Mouse (Mus musculus): ENCODE results near the gene Ankib1.

Gene Ankib1

DNA sequence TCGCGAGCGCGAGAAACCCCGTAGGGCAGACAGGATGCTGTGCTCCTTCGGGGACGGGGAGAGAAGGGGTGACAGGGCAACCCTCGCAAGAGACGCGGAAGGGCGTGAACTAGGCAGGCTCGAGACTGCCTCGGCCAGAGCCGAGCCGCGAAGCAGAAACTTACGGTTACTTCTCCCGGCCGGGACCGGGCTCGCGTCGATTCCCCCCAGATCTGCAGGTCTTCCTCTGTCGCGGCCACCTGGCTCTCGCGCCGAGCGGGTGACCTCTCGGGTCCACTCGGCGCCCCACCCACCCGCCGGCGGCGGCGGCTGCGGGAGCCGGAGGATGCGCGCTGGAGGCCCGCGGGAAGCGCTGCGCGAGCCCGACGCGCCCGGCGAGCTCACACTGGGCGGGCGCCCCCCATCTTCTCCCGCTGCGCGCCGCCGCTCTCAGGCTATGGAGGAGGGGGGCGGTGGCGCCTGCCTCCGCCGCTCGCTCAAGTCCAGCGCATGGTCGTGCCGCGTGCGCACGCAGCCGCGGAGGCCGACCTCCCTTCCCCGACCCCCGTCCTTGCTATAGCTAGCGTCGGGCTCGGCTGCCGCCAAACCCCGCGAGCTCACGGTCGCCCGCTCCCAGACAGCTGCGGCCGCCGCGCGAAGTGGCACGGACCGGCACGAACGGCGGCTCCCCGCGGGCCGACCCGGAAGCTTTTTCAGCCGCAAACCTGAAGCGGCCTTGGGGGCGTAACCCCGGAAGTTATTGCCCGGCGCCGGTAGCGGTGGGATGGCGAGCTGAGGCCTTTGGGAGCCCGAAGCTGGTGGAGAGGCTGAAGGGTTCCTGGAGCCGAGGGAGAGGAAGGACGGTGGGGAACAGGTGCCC is at the start of gene Ankib1, which contains the start of gene Krit1:
Ankib1 (minus strand) TSS at position 493 of the 859 bp plus-strand sequence.
Krit1 (plus strand) TSS at position 752 of the 859 bp plus-strand sequence.
- under 1% methylated on average over 108 of the region's 109 CpGs for WGBS

DNA sequence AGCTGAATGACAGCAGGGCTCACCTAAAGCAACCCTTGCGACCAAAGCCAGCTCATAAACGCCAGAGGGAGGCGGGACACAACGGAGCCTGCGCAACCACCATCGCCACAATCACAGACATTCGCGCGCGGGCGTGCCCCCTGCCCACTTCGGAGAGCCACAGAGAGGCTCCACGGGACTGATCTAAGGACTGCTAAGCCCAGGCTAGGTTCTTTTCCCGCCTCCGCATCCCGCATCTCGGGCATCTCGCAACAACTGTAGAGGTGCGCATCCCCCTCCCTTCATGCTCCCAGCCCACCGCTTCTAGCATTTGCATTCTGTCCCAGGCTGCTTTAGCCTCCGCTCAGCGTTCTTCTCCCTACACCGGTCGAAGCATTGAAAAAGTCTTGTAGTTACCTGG is 42.3 kb upstream of the Ankib1 start, which contains the start of gene Lrrd1:
Lrrd1 (plus strand) TSS at position 148 of the 400 bp plus-strand sequence.
- WGBS: 10% methylated on average over 24 of the region's 24 CpGs

DNA sequence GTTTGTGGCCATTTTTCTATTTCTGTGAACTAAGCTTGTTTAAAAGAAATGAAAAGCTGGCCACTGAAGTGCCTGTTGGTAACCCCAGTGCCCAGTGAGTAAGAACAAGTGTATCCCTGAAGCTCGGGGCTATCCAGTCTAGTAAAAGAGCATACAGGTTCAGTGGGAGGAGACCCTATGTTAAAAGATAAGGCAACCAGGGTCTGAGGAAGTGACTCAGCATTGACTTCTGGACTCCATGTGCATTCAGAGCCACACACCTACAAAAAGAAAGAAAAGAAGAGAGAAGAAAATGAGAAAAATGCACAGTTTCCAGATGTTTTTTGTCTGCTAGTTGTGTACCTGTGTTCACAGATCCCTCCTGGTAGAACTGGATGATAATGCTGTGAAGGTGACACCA is 31.4 kb upstream of the Ankib1 start:
- WGBS: 91% methylated on average over 1 of the region's 1 CpGs

DNA sequence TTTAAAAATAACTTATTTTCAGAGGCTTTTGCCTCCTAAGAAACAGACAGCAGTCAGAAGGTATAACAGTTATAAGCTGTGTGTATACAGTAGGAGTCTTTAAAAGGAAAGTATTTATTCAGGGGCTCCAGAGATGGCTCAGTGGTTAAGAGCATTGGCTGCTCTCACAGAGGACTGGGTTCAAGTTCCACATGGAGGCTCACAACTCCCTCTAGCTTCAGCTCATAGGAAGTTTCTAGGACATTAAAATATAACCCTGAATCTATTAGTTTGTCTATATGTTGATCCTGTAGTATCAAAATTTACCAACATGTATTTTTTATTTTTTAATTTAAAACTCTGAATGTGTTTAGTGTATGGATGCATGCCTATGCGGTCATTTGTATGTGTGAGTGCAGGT is 5.7 kb upstream of the Ankib1 start:
- WGBS: 97% methylated on average over 1 of the region's 1 CpGs

DNA sequence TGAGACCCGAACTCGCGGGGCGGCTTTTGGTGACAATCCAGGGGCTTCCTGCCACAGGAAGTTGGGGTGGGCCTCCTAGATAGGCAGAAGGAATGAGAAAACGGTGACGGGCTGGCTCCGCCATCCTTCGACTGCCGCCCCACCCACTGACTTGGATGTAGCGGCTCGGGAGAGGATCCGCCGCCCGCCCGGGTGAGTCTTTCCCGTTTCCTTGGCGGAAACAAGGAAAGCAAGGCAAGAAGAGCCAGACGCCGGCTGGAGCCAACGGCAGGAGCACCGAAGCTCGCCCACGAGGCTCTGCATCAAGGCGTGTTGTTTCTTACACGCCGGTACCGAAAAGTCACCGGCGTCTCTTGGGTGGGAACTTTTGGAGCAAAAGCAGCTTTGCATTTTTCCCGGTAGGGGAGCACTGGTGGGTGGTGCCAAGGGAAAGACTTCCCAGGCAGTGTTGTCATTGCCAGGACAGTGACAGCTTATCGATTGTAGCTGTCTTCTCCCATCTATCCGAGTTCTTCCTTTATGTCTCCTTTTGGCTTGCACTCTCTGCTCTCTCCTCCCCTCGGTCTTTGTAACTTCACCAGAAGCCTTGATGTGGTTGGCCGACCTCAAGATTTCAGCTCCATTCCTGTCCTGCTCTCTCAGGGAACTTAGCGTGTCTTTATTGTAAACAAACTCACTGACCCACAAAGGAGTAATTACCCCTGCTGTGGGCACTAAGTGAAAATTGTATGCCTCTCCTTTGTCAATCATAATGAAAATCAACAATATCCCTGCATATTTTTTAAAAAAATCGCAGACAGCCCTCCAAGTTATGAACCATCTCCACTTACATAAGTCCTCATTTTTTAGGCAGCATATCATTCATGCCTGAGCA is 804 bp upstream of the Ankib1 start:
- WGBS: under 1% methylated on average over 36 of the region's 36 CpGs

DNA sequence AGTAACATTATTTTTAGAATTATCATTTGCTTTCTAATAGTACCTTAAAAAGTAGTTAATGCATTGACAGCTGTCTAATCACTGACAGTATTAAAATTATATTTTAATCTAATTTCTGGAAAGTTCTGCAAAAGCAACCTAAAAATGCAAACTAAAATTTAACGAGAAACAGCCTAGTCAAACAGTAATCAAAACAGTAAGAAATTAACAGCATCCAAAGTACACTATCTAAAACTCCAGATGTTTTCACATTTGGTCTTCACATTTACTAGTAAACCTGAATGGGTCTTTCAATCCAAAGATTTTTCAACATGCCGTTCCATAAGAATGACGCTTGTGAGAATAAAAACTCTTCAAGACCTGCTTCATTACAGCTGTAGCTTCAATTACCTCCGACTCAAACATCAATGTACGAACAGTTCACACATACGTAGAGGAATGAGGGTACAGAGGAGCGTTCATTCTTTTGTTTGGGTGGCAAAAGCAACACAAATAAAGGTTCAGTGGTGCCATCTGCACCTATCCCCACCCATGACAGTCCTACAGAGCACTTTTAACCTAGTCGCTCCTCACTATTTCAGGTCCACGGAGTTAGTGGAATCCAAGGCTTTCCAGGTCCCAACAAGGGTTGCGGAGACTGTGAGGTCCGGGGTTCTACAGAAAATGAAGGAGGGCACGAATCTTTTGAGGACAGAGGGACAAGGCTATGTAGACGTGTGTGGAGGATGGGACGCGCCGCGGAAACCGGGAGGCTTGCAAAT is 873 bp downstream of the Ankib1 start:
- under 1% methylated on average over 18 of the region's 18 CpGs for WGBS

DNA sequence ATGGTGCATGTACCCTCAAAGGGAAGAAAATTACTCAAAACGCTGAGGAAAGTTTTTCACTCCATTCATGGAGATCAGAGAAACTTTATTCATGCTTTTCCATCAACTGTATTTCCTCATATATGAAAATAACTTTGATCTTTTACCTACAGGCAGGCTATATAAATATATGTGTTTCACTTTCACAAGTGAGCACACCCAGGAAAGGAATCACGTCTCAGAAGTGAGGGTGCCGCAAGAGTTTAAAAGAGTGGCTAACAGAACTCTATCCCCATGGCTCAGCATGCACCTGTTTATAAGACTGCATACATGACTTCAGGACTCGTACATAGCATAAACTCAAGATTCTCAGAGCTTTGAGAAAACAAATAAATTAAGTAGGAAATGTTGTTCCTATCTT is 1.8 kb downstream of the Ankib1 start:
- 51% methylated on average over 4 of the region's 4 CpGs for WGBS

DNA sequence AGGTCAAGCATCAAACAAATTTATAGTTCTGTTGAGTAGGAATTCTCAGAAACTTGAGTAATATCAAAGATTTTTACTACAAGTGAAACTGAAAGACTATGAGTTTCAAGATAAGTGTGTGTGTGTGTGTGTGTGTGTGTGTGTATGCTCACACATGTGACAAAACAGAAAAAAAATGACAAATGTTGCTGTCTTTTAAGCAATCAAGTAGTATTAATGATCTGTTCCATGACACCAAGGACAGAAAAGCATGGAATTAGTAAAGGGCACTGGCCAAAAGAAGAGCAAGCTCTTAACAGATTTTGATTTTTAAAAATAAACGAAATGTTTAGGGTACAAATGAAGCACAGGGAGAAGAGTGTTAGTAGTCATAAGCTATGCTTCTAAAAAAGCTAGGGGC is 2.7 kb downstream of the Ankib1 start:
- WGBS: 81% methylated on average over 1 of the region's 1 CpGs

DNA sequence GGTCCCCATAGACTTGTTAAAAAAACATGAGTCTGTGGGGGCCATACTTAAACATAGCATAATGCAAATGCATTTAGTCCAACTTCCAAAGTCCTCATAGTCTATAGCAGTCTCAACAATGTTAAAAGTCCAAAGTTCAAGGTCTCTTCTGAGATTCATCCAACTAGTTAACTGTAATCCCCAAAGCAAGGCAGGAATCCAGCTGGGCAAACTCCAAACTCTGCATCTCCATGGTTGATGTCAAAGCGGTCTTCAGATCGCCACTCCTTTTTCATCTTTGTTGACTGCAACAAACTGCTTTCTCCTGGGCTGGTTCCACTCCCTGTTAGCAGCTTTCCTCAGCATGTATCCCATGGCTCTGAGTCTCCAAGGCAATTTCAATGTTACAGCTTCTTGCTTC is 5.6 kb downstream of the Ankib1 start:
- WGBS: 86% methylated on average over 2 of the region's 2 CpGs

DNA sequence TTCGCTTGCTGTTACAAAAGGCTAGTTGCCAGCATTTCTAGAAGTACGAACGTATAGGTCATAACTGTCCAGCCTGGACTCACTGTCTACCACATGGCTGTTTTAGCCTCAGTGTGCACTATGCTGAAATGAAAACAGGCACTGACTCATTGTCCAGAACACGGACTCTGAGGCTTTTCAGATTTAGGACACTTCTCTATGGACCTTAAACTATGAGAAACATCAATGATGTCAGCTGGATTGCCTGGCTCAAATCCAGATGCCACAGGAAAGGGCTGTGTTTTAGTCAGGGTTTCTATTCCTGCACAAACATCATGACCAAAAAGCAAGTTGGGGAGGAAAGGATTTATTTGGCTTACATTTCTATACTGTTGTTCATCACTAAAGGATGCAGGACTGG is 15.2 kb downstream of the Ankib1 start:
- 70% methylated on average over 4 of the region's 4 CpGs for WGBS

DNA sequence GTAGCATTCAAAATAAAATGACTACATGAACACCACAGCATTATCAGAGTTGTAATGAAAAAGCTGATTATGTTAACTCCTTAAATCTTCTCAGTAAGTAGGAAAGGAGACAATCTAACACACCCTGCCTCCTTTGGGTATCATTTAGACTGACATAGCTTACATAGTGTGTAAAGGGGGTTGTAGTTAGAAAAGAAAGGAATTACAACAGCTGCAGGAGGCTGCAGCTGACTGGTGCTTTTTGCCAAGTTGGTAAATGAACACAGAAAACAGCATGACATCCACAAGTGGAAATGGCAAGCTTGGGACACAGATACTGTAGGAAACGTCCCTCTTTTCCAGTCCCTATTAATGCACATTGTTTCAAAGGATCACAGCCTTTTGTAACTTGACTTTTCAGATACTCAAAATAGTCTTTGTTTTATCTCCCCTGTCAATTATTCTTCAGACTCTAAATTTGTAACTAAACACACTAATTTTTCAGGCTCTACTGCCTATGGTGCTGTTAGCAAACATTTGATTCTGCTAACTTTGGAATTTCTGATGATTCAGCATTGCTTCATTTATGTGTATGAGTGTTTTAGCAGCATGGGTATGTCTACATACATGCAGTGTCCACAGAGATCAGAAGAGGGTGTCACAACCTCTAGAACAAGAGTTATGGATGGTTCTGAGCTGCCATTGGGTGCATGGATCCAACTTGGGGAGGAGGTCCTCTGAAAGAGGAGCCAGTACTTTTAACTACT is 17.8 kb downstream of the Ankib1 start:
- WGBS: 26% methylated on average over 1 of the region's 1 CpGs

DNA sequence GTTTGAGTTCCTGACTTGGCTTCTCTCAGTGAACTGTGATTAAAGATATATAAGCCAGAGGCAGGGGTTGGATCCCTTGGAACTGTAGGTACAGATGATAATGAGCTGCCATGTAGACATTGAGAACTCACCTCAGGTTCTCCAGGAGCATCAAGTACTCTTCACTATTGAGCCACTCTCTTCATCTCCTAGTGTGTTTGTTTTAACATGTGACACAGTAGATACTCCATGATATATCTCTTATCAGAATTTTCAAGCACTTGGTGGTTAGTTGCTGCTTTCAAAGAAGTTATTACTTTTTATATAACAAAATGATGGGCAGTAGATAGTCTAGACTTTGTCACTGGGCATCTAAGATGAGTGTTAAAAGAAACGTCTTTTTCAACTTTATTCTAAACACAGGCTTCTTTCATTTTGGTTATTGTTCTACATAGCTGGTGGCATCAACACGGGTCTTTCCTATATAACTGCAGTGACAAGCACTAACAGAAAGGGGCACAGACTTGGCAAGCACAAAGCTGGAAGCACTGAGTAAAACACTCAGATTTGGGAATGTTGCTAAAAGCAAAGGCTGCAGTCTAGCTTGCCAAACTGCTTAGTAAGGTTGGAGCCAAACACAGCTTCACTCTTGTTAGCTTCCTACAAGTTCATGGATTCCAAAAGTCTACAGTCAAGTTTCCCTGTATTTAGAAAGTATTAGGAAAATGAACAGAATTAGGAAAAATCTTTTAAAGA is 18.6 kb downstream of the Ankib1 start:
- WGBS: 48% methylated on average over 2 of the region's 2 CpGs

DNA sequence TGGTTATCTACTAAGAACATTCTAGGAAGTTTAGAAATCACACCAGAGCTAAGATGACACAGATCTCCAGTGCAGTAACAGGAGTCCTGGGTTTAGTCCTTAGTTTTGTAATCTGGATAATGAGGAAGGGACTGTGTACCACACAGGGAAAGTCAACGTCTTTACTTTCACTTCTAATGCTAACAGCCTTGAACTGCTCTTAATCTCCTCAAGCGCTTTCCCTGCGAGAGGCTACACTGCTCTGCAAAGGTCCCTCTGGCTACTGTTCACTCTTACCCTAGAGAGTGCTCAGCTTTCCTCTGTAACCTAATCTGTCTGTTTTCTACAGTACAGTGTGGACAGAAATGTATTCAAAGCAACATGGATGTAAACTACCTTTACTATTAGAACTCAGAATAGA is 30.7 kb downstream of the Ankib1 start:
- 58% methylated on average over 3 of the region's 3 CpGs for WGBS

DNA sequence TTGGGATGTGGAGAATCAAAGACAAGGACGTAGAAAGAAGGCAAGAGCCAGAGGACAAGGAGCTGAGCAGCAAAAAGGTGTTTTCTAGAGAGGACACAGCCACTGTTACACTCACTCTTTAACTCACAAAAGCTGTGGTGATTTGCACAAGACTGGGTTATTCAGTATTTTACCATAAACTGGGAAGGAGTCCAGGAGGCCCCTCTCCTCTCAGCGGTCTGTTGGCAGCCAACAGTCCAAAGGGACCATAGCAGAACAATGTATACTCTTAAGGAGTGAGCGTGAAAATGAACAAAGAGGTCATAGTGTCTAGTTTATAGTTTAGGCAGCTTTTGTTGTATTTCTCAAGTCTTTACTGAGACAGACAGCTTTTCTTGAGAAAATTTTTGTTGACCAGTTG is 31.2 kb downstream of the Ankib1 start:
- WGBS: 67% methylated on average over 3 of the region's 3 CpGs

DNA sequence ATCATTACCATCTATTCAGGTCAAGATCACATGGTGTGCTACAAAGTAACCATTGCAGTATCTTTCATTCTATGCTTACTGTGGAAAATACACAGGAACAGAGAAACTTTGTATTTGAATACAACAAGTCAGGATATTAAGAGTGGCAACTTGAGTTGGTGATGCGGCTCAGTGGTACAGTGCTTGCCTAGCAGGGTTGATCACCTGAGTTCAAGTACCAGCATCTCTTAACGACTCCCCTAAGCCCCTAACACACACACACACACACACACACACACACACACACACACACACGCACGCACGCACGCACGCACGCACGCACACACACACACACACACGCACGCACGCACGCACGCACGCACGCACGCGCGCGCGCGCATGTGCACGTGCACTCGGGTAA is 69.9 kb downstream of the Ankib1 start:
- WGBS: 81% methylated on average over 24 of the region's 24 CpGs

DNA sequence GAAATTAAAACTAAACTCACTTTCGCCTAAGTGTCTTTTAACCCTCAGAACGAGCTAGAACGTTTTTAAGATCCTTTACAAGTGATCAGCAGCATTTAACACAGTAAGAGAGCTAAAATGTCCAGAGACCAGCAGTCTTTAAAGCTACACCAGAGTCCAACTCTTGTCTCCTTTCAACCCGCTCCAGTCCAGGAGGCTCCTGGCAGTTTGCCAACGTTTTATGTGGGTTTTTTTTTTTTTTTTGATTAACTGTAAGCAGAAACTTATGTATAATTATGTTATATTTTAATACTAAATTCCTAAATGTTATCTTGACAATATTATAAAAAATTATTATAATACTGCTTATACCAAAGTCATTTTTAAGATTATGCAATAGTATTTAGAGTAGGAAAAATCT is 73.9 kb downstream of the Ankib1 start:
- 68% methylated on average over 5 of the region's 5 CpGs for WGBS

DNA sequence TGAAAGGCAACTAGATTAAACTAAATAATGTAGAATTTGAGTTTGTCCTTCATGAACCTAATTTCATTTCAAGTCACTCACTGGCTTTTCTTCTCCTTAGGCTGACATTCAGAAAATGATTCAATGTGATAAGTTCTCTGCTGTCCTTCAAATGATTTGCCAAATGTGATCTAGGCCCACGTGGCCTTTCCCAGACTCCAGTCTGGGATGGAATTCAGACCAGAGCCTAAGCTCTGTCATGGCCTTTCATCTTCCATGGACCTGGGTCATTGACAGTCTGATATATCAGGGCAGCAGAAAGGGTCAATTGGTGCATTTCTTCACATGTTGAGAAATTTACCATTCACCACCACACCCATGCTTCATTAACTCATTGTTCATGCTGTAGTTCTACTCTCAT is 77.2 kb downstream of the Ankib1 start:
- 81% methylated on average over 1 of the region's 1 CpGs for WGBS

DNA sequence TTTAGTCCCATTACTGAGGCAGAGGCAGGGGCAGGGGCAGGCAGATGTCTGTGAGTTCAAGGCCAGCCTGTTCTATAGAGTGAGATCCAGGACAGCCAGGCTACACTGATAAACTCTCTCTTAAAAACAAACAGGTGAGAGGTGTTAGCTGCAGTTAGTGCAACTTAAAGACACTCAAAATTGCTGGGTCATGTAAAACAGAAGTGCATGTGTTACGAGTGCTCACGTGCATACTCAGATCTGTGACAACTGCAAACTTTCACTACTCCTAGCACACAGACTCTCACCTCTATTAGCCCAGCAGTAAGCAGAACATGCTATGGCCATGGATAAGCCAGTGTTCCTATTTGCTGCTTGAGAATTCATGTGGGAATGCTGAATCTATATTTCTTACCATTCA is 79.3 kb downstream of the Ankib1 start:
- 89% methylated on average over 2 of the region's 2 CpGs for whole genome bisulfite sequencing

DNA sequence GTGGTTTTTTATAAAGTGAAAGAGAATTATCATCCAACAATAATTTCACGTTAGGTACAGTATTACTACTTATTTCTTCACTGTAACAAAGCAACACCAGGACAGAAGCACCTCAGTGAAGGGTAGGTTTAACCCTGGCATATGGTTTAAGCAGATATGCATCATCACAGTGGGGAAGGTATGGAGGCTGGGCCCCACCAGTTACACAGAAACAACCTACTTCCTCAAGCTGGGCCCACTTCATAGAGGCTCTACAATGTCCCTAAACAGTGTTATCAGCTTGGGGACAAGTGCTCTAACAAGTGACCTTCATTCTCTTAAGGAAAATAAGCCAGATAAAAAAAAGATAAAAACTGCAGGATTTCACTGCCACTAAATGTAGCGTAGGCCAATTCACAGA is 79.9 kb downstream of the Ankib1 start:
- WGBS: 87% methylated on average over 2 of the region's 2 CpGs

DNA sequence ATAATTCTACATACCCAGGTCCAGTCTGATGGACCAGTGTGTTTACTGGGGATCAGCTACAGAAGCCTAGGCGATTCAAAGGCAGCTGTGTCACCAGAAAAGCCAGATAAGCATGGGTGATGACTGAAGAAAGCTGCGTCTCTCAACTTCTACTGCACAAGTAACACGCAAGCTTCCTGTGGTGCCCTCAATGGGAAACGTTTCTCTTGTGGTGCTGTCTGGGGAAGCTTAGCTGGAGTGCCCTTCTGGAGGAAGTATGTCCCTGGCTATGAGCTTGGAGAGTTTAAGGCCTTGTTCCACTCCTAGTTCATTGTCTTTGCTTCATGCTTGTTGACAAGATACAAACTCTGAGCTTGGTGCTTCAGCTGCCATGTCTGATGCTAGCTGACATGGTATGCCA is 83.4 kb downstream of the Ankib1 start:
- WGBS: 94% methylated on average over 4 of the region's 4 CpGs

DNA sequence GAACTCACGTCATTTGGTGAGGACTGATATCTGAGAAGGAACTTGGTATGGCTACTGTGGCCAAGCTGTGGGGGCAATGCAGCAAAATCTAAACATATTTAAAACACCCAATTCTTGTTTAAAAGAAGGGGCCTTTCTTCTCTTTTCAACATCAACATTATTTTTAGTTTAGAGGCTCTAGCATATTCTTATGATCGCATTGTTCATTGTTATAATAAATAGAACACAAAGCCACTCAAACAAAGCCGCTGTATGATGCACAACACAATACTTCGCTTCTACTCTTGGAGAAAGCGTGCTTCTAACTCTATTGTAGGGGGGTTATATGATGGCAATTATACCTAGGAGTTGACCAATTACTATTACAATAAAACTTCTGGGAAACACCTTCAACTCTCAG is 86.9 kb downstream of the Ankib1 start:
- 89% methylated on average over 5 of the region's 5 CpGs for WGBS

All from cerebral cortex, adult 2 months (tissue).